Mouse (Mus musculus) inflammation-experienced regulatory T-cells, adult 16 weeks (primary cell): Measurements from ENCODE around the gene Map3k1. TPM values are rescaled to one million over a fixed set of nuclear protein-coding genes. Genes with fewer than 3 reads are reported as not detected.

Experiments used
- polyA plus RNA-seq: library from polyadenylated mRNA; unstranded; fragments of 100-300 nt; shearing (Covaris generic); gene quantifications from one replicate; pipeline ENCODE4 v1.2.1, GENCODE M21; 2017

The Map3k1 gene
- 24.3 TPM for polyA plus RNA-seq

DNA sequence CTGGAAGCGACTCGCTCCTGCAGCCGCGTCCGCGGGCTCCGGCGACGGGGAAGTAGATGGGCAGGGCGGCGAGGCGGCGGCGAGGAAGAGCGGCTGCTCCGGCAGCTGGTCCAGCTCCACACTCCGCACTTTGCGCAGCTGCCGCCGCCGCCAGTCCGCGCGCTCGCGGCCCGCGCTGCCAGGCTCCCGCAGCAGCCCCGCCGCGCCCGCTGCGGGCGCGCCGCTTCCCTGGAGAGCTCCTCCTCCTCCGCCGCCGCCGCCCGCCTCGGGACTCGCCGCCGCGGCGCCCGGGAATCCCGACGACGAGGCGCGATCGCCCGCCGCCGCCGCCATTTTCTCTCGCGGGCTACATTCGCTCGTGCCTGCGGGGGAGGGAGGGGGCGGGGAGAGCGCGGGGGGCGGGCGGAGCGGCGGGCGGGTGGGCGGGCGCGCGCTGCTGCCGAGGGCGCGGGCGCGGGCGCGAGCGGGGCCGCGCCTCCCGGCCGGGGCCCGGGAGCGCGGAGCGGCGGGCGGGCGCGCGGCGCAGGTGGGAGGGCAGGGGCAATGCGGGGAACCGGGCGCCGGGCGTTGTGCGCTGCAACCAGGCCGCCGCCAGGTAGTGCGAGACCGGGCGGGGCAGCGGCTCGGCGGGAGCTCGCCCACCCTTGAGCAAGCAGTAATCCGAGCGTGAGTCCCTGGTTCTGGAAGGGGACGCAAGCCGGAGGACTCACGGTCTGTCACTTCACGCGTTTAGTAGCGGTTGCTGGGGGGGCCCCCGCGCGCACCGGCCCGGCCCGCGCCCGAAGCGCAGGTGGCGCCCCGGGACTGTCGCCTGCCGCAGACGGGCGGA is at the start of gene Map3k1:
TSS of gene Map3k1 (minus strand) at position 357 of the 829 bp plus-strand sequence.

Other genes with a start within 250 kb of the Map3k1 start
- gene Gm10198, start 216.2 kb downstream of the Map3k1 start, polyA plus RNA-seq, result not detected
- gene Mier3, start 128.0 kb downstream of the Map3k1 start, polyA plus RNA-seq, result 16.1 TPM